Mouse (Mus musculus) small intestine, adult 2 months (tissue): ENCODE results near the gene Sh3bgrl.

ENCODE experiments used
- CTCF ChIP-seq: fragments of 200-500 bp; IDR thresholded peaks from 2 replicates; pipeline ENCODE4 v1.5.1; 2012; ENCODE audit warnings: low read depth, mild to moderate bottlenecking, control low read depth, inconsistent platforms, low read length, moderate library complexity, mixed read lengths; ENCODE audit not compliant: insufficient replicate concordance, insufficient read length; ENCODE audit errors: extremely low read depth
- POLR2A ChIP-seq: fragments of 200-500 bp; IDR thresholded peaks from 2 replicates; pipeline ENCODE4 v1.6.1; 2012; ENCODE audit warnings: low read depth, mild to moderate bottlenecking, control low read depth, inconsistent platforms, low read length, moderate library complexity

- TF ChIP-seq CTCF (no peak), POLR2A (no peak)
Measured at GRCm38 (mm10) chrX:109130066-109130465, 34.9 kb downstream of the Sh3bgrl start.
